Mouse (Mus musculus): ENCODE data around the gene Dab2ip. TPM values are rescaled to one million over a fixed set of nuclear protein-coding genes. Genes with fewer than 3 reads are reported as not detected.

Dab2ip gene
- polyA plus RNA-seq, 1 experiment: 46.9 TPM

DNA sequence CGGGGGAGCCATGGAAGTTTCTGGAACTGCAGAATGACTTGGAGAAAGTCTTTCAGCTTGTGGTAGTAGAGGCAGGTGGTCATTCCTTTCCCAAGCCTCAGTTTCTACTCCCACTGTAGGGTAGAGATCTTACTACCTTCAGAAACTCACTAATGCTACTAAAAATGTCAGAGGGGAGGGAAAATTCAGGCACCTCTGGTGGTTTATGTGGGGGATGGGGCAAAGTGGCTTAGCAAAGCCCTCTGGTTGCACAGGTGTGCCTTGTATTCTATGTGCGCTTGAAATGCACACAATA lies 63.1 kb downstream of the Dab2ip start:
- Histone ChIP-seq H3K79me2 (ENCODE audit: control insufficient read depth, insufficient read depth) (no peaks in the 10 kb centered on the region), H3K36me3 (ENCODE audit: control insufficient read depth, insufficient read depth) (no peaks in the 10 kb centered on the region), H3K27me3 (ENCODE audit: control insufficient read depth, insufficient read depth, insufficient read length) (no peaks in the 10 kb centered on the region), H3ac (ENCODE audit: control insufficient read depth, insufficient read length) (no peak overlapping the region), H3K4me3 (no peak overlapping the region), H3K4me2 (ENCODE audit: low read depth) (no peak overlapping the region)
- TF ChIP-seq REST (IDR thresholded peaks at IDR 0.05; ENCODE audit: insufficient read depth, insufficient read length): no peak
- TF ChIP-seq E2F4 (IDR thresholded peaks at IDR 0.05; ENCODE audit: insufficient read depth): no peak
- TF ChIP-seq TCF3 (IDR thresholded peaks at IDR 0.05; ENCODE audit: insufficient read length, low read depth): no peak
- no peak for TF ChIP-seq TCF12 (IDR thresholded peaks at IDR 0.05; ENCODE audit: insufficient read depth, poor library complexity, severe bottlenecking)
- TF ChIP-seq MYOD1 (IDR thresholded peaks at IDR 0.05; ENCODE audit: control insufficient read depth in 1 of 3, insufficient read length in 2 of 3, low read depth in 2 of 3): no peak
- no peak for TF ChIP-seq MAX (IDR thresholded peaks at IDR 0.05; ENCODE audit: low read depth)
- no peak for TF ChIP-seq USF1 (IDR thresholded peaks at IDR 0.05; ENCODE audit: low read depth)
- TF ChIP-seq SRF (IDR thresholded peaks at IDR 0.05; ENCODE audit: control insufficient read depth, insufficient read length, low read depth): no peak
- no peak for TF ChIP-seq MYOG (IDR thresholded peaks at IDR 0.05; ENCODE audit: control insufficient read depth in 1 of 3, insufficient read depth in 1 of 3, insufficient read length in 2 of 3, low read depth in 2 of 3)
- no peak for TF ChIP-seq POLR2AphosphoS2 (IDR thresholded peaks at IDR 0.05; ENCODE audit: insufficient read length, low read depth)
- no peak for TF ChIP-seq CEBPB (IDR thresholded peaks at IDR 0.05; ENCODE audit: insufficient read depth, poor library complexity, severe bottlenecking)
- no peak for TF ChIP-seq POLR2A (IDR thresholded peaks at IDR 0.05; ENCODE audit: insufficient read length, low read depth)

DNA sequence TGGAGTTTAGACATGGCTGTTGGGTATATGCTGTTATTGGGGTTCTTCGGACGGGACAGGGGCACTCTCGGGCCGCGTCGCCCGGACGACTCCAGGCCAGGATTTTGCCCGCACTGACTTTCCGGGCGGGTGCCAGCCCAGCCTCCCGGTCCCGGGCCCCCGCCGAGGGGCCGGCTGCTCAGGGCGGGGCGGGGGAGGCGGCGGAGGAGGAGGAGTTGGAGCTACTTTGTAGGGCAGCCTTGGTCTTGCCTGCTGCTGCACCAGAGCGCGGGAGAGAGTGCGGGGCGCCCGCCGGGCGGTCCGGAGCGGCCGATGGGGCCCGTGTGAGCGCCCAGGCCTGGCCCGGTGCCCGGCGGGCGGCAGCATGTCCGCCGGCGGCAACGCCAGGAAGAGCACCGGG lies 63.7 kb downstream of the Dab2ip start:
- Histone ChIP-seq H3ac (ENCODE audit: control insufficient read depth, insufficient read length) (peak overlapping the region; percentile 5), H3K79me2 (ENCODE audit: control insufficient read depth, insufficient read depth) (no peaks in the 10 kb centered on the region), H3K4me3 (peak overlapping the region; percentile 9), H3K27me3 (ENCODE audit: control insufficient read depth, insufficient read depth, insufficient read length) (no peaks in the 10 kb centered on the region), H3K36me3 (ENCODE audit: control insufficient read depth, insufficient read depth) (no peaks in the 10 kb centered on the region), H3K4me2 (ENCODE audit: low read depth) (peak overlapping the region; percentile 70)
- TF ChIP-seq USF1 (IDR thresholded peaks at IDR 0.05; ENCODE audit: low read depth) (no peak), E2F4 (IDR thresholded peaks at IDR 0.05; ENCODE audit: insufficient read depth) (no peak), POLR2A (IDR thresholded peaks at IDR 0.05; ENCODE audit: insufficient read length, low read depth) (no peak), MYOG (IDR thresholded peaks at IDR 0.05; ENCODE audit: control insufficient read depth in 1 of 3, insufficient read depth in 1 of 3, insufficient read length in 2 of 3, low read depth in 2 of 3) (no peak), MYOD1 (IDR thresholded peaks at IDR 0.05; ENCODE audit: control insufficient read depth in 1 of 3, insufficient read length in 2 of 3, low read depth in 2 of 3) (no peak), CEBPB (IDR thresholded peaks at IDR 0.05; ENCODE audit: insufficient read depth, poor library complexity, severe bottlenecking) (no peak), SRF (IDR thresholded peaks at IDR 0.05; ENCODE audit: control insufficient read depth, insufficient read length, low read depth) (no peak), TCF12 (IDR thresholded peaks at IDR 0.05; ENCODE audit: insufficient read depth, poor library complexity, severe bottlenecking) (no peak), TCF3 (IDR thresholded peaks at IDR 0.05; ENCODE audit: insufficient read length, low read depth) (no peak), REST (IDR thresholded peaks at IDR 0.05; ENCODE audit: insufficient read depth, insufficient read length) (no peak), POLR2AphosphoS2 (IDR thresholded peaks at IDR 0.05; ENCODE audit: insufficient read length, low read depth) (no peak), MAX (IDR thresholded peaks at IDR 0.05; ENCODE audit: low read depth) (no peak)

DNA sequence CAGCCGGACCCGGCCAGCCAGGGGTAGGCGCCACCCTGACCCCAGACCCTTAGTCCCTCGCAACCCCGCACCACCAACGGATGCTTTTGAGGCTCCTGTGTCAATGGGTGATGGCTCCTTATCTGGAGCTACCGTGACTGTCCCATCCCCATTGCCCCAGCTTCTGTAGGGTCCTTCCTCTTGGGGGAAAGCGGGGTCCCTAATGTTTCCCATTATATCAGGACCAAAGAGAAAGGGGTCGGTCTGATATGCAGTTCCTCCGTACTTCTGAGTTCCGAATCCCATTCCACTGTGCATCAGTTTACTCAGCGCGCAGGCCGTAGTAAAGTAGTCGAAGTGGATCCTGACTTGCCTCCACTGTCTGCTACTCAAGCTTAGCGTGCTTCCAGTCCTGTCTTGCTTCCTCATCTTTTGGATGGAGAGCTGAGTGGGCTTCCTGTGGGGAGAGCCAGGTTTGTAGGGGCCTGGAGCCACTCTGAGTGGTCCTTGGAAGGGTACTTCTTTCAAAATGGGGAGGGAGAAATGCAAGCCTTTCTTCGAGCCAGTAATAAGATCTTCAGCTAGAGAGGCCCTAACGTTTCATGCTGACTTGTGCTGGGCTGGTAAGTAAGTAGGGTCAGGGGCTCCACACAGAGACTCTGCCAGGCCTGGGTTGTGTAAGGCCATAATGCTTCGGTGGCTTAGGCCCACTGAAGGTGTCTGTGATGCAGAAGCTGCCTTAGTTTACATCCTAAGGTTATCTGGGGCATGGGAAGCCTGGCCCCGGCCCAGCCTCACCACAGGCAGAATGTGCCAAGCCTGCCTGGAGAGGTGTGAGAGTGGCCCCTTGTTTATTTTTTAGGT lies 64.4 kb downstream of the Dab2ip start:
- Histone ChIP-seq H3K4me3 (peak overlapping the region; percentile 9), H3K4me2 (ENCODE audit: low read depth) (peak overlapping the region; percentile 70), H3K36me3 (ENCODE audit: control insufficient read depth, insufficient read depth) (no peaks in the 10 kb centered on the region), H3K27me3 (ENCODE audit: control insufficient read depth, insufficient read depth, insufficient read length) (no peaks in the 10 kb centered on the region), H3ac (ENCODE audit: control insufficient read depth, insufficient read length) (peak overlapping the region; percentile 5), H3K79me2 (ENCODE audit: control insufficient read depth, insufficient read depth) (no peaks in the 10 kb centered on the region)
- TF ChIP-seq POLR2AphosphoS2 (IDR thresholded peaks at IDR 0.05; ENCODE audit: insufficient read length, low read depth) (no peak), SRF (IDR thresholded peaks at IDR 0.05; ENCODE audit: control insufficient read depth, insufficient read length, low read depth) (no peak), CEBPB (IDR thresholded peaks at IDR 0.05; ENCODE audit: insufficient read depth, poor library complexity, severe bottlenecking) (no peak), E2F4 (IDR thresholded peaks at IDR 0.05; ENCODE audit: insufficient read depth) (no peak), USF1 (IDR thresholded peaks at IDR 0.05; ENCODE audit: low read depth) (no peak), MAX (IDR thresholded peaks at IDR 0.05; ENCODE audit: low read depth) (no peak), POLR2A (IDR thresholded peaks at IDR 0.05; ENCODE audit: insufficient read length, low read depth) (no peak), REST (IDR thresholded peaks at IDR 0.05; ENCODE audit: insufficient read depth, insufficient read length) (no peak), MYOD1 (IDR thresholded peaks at IDR 0.05; ENCODE audit: control insufficient read depth in 1 of 3, insufficient read length in 2 of 3, low read depth in 2 of 3) (no peak), TCF3 (IDR thresholded peaks at IDR 0.05; ENCODE audit: insufficient read length, low read depth) (no peak), TCF12 (IDR thresholded peaks at IDR 0.05; ENCODE audit: insufficient read depth, poor library complexity, severe bottlenecking) (no peak), MYOG (IDR thresholded peaks at IDR 0.05; ENCODE audit: control insufficient read depth in 1 of 3, insufficient read depth in 1 of 3, insufficient read length in 2 of 3, low read depth in 2 of 3) (no peak)

- no peaks in the 10 kb centered on the region for H3K27me3 ChIP-seq (ENCODE audit: control insufficient read depth, insufficient read depth, insufficient read length)
- peak overlapping the region; percentile 9 for H3K4me3 ChIP-seq
- H3ac ChIP-seq (ENCODE audit: control insufficient read depth, insufficient read length): no peak overlapping the region
- H3K36me3 ChIP-seq (ENCODE audit: control insufficient read depth, insufficient read depth): no peaks in the 10 kb centered on the region
- no peak for TF ChIP-seq POLR2A (IDR thresholded peaks at IDR 0.05; ENCODE audit: insufficient read length, low read depth)
- no peak for TF ChIP-seq TCF12 (IDR thresholded peaks at IDR 0.05; ENCODE audit: insufficient read depth, poor library complexity, severe bottlenecking)
- no peak for TF ChIP-seq REST (IDR thresholded peaks at IDR 0.05; ENCODE audit: insufficient read depth, insufficient read length)
- TF ChIP-seq POLR2AphosphoS2 (IDR thresholded peaks at IDR 0.05; ENCODE audit: insufficient read length, low read depth): no peak
- no peak for TF ChIP-seq MYOD1 (IDR thresholded peaks at IDR 0.05; ENCODE audit: control insufficient read depth in 1 of 3, insufficient read length in 2 of 3, low read depth in 2 of 3)
- TF ChIP-seq MAX (IDR thresholded peaks at IDR 0.05; ENCODE audit: low read depth): no peak
- TF ChIP-seq SRF (IDR thresholded peaks at IDR 0.05; ENCODE audit: control insufficient read depth, insufficient read length, low read depth): no peak
- TF ChIP-seq MYOG (IDR thresholded peaks at IDR 0.05; ENCODE audit: control insufficient read depth in 1 of 3, insufficient read depth in 1 of 3, insufficient read length in 2 of 3, low read depth in 2 of 3): no peak
- TF ChIP-seq CEBPB (IDR thresholded peaks at IDR 0.05; ENCODE audit: insufficient read depth, poor library complexity, severe bottlenecking): no peak
- TF ChIP-seq E2F4 (IDR thresholded peaks at IDR 0.05; ENCODE audit: insufficient read depth): no peak
- no peak for TF ChIP-seq USF1 (IDR thresholded peaks at IDR 0.05; ENCODE audit: low read depth)
- TF ChIP-seq TCF3 (IDR thresholded peaks at IDR 0.05; ENCODE audit: insufficient read length, low read depth): no peak
- H3K4me2 ChIP-seq (ENCODE audit: low read depth): no peak overlapping the region
- H3K79me2 ChIP-seq (ENCODE audit: control insufficient read depth, insufficient read depth): no peaks in the 10 kb centered on the region
Measured at GRCm38 (mm10) chr2:35623104-35623377, 65.0 kb downstream of the Dab2ip start.

Data from myocyte (in vitro differentiated cells).